Mouse (Mus musculus) megakaryocyte, embryonic 14.5 days (primary cell): ENCODE results near the gene Gpr12.

Experiments used
- FLI1 ChIP-seq: IDR thresholded peaks from 2 replicates; pipeline ENCODE4 v1.6.1; 2012; ENCODE audit warnings: low read length, inconsistent platforms, mixed read lengths
- GATA1 ChIP-seq: IDR thresholded peaks from 3 replicates; pipeline ENCODE4 v1.6.1; 2012; ENCODE audit warnings: mixed read lengths, low read length, inconsistent platforms, borderline replicate concordance

DNA sequence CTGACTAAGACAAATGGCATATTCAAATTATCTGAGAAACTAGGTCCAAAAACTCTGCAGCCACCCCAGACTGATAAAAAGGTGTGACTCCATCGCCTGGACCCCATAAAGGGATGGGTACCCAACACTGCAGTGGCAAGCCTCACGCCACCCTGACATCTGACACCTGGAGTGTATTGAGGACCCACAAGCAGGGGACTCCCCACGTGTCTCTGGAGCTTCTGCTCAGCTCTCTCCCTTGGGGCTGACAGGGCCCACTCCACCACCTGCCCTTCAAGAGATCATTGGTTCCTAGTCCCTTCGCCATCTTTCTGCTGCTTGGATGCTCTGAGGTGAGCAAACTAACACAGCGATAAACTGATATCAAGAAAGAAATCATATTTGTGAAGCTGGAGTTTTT lies 22.8 kb upstream of the Gpr12 start:
- no peak for TF ChIP-seq GATA1
- no peak for TF ChIP-seq FLI1
